Mouse (Mus musculus) hindbrain, postnatal 0 days (tissue): ENCODE results near the gene Sos1. TPM values are rescaled to one million over a fixed set of nuclear protein-coding genes. Genes with fewer than 3 reads are reported as not detected.

Source experiments
- ATAC-seq: fragments of 200-750 bp; cut with Nextera tagmentation; 2 replicates; pipeline ENCODE4 v1.8.0; 2017; ENCODE audit warnings: mild to moderate bottlenecking, moderate TSS enrichment, moderate library complexity
- DNase-seq: peaks from one replicate; pipeline ENCODE4 v3.0.0-alpha.2; 2015; ENCODE audit warnings: low spot score
- H3K27ac ChIP-seq: fragments of 300-500 bp; sonication (generic); 2 replicates; pipeline ENCODE4 v1.5.1; 2014; ENCODE audit warnings: mild to moderate bottlenecking
- H3K27me3 ChIP-seq: fragments of 300-500 bp; sonication (generic); 2 replicates; pipeline ENCODE4 v1.6.1; 2014; ENCODE audit warnings: low read length, mixed read lengths; ENCODE audit not compliant: insufficient read depth
- H3K36me3 ChIP-seq: fragments of 300-500 bp; sonication (generic); 2 replicates; pipeline ENCODE4 v1.6.1; 2014; ENCODE audit warnings: low read length, mixed read lengths; ENCODE audit not compliant: insufficient read depth
- H3K4me1 ChIP-seq: fragments of 300-500 bp; sonication (generic); 2 replicates; pipeline ENCODE4 v1.6.1; 2014; ENCODE audit warnings: antibody characterized with exemption, low read length, mixed read lengths; ENCODE audit not compliant: insufficient read depth
- H3K4me2 ChIP-seq: fragments of 300-500 bp; sonication (generic); 2 replicates; pipeline ENCODE4 v1.6.1; 2014; ENCODE audit warnings: low read depth, mild to moderate bottlenecking, low read length, moderate library complexity, mixed read lengths
- H3K4me3 ChIP-seq: fragments of 300-500 bp; sonication (generic); 2 replicates; pipeline ENCODE4 v1.5.1; 2014; ENCODE audit warnings: low read length
- H3K9ac ChIP-seq: fragments of 300-500 bp; sonication (generic); replicated peaks from 2 replicates; pipeline ENCODE4 v1.6.1; 2014; ENCODE audit warnings: mild to moderate bottlenecking, low read length, moderate library complexity, mixed read lengths
- H3K9me3 ChIP-seq: fragments of 300-500 bp; sonication (generic); 2 replicates; pipeline ENCODE4 v1.6.1; 2016; ENCODE audit warnings: low read length, mixed read lengths
- CTCF ChIP-seq: IDR thresholded peaks from 2 replicates; pipeline ENCODE4 v1.5.1; 2016; ENCODE audit warnings: antibody characterized with exemption, control low read depth, low read depth
- WGBS: fragments of 180-500 bp; shearing (Covaris S2); extraction: QIAGEN DNeasy Blood & Tissue Kit; methylation state at CpG from one replicate; pipeline ENCODE4 v1.1.7; 2014; 5-methylcytosine and 5-hydroxymethylcytosine counted together
- polyA plus RNA-seq: library from polyadenylated mRNA; unstranded; fragments of >200 nt; fragmentation: Nextera tagmentation; extraction: Ambion mirVana; gene quantifications from 2 replicates; pipeline ENCODE4 v1.2.1, GENCODE M21; 2015
- total RNA-seq: library from RNA; depleted of rRNA; stranded (reverse); fragments of >200 nt; gene quantifications from 2 replicates; pipeline ENCODE4 v1.2.3, GENCODE M21; 2014

Sos1 gene
- total and polyA plus RNA-seq, 2 experiments from 2014 or later: 6.8 to 21.5 TPM

- H3K4me3 ChIP-seq: no peak overlapping the region
- no peaks in the 10 kb centered on the region for H3K9me3 ChIP-seq
- H3K27ac ChIP-seq: no peak overlapping the region
- DNase-seq (no peak), ATAC-seq (no peak)
- H3K27me3 ChIP-seq: no peaks in the 10 kb centered on the region
- H3K4me2 ChIP-seq: no peak overlapping the region
- H3K9ac ChIP-seq: no peak overlapping the region
- H3K4me1 ChIP-seq: no peaks in the 10 kb centered on the region
- TF ChIP-seq CTCF: no peak
- no peaks in the 10 kb centered on the region for H3K36me3 ChIP-seq
- 89% methylated on average over 9 of the region's 9 CpGs for WGBS
Measured at GRCm38 (mm10) chr17:80515956-80516355, 35.7 kb upstream of the Sos1 start.

GRCm38 (mm10) chr17:80515513-80515912, 35.3 kb upstream of the Sos1 start:
- Histone ChIP-seq H3K9ac (no peak overlapping the region), H3K36me3 (no peaks in the 10 kb centered on the region), H3K9me3 (no peaks in the 10 kb centered on the region), H3K4me2 (no peak overlapping the region), H3K4me1 (no peaks in the 10 kb centered on the region), H3K27ac (no peak overlapping the region), H3K4me3 (no peak overlapping the region), H3K27me3 (no peaks in the 10 kb centered on the region)
- TF ChIP-seq CTCF: no peak
- WGBS: 90% methylated on average over 7 of the region's 7 CpGs
- ATAC-seq (no peak), DNase-seq (no peak)

- no peak overlapping the region for H3K4me3 ChIP-seq
- H3K4me1 ChIP-seq: no peaks in the 10 kb centered on the region
- no peak for TF ChIP-seq CTCF
- no peak overlapping the region for H3K4me2 ChIP-seq
- ATAC-seq (no peak), DNase-seq (no peak)
- 82% methylated on average over 8 of the region's 8 CpGs for WGBS
- H3K27ac ChIP-seq: no peak overlapping the region
- no peaks in the 10 kb centered on the region for H3K27me3 ChIP-seq
- H3K9me3 ChIP-seq: no peaks in the 10 kb centered on the region
- H3K9ac ChIP-seq: no peak overlapping the region
- H3K36me3 ChIP-seq: no peaks in the 10 kb centered on the region
Measured at GRCm38 (mm10) chr17:80513766-80514165, 33.5 kb upstream of the Sos1 start.

GRCm38 (mm10) chr17:80510459-80510855, 30.2 kb upstream of the Sos1 start:
- Histone ChIP-seq H3K36me3 (no peaks in the 10 kb centered on the region), H3K4me1 (no peaks in the 10 kb centered on the region), H3K27ac (no peak overlapping the region), H3K9ac (no peak overlapping the region), H3K4me3 (no peak overlapping the region), H3K9me3 (no peaks in the 10 kb centered on the region), H3K4me2 (no peak overlapping the region), H3K27me3 (no peaks in the 10 kb centered on the region)
- 90% methylated on average over 3 of the region's 3 CpGs for WGBS
- DNase-seq: no peak
- TF ChIP-seq CTCF: no peak
- no peak for ATAC-seq

- H3K4me3 ChIP-seq: no peak overlapping the region
- TF ChIP-seq CTCF: no peak
- H3K4me2 ChIP-seq: no peak overlapping the region
- H3K36me3 ChIP-seq: no peaks in the 10 kb centered on the region
- no peak overlapping the region for H3K9ac ChIP-seq
- DNase-seq (no peak), ATAC-seq (no peak)
- 63% methylated on average over 4 of the region's 4 CpGs for WGBS
- H3K9me3 ChIP-seq: no peaks in the 10 kb centered on the region
- no peaks in the 10 kb centered on the region for H3K4me1 ChIP-seq
- H3K27ac ChIP-seq: no peak overlapping the region
- no peaks in the 10 kb centered on the region for H3K27me3 ChIP-seq
Measured at GRCm38 (mm10) chr17:80509494-80510458, 29.5 kb upstream of the Sos1 start.

GRCm38 (mm10) chr17:80505766-80506165, 25.5 kb upstream of the Sos1 start:
- Histone ChIP-seq H3K27me3 (no peaks in the 10 kb centered on the region), H3K4me1 (no peaks in the 10 kb centered on the region), H3K9me3 (no peaks in the 10 kb centered on the region), H3K36me3 (no peaks in the 10 kb centered on the region), H3K27ac (no peak overlapping the region), H3K4me3 (no peak overlapping the region), H3K9ac (no peak overlapping the region), H3K4me2 (no peak overlapping the region)
- WGBS: 85% methylated on average over 6 of the region's 6 CpGs
- DNase-seq: no peak
- TF ChIP-seq CTCF: no peak
- ATAC-seq: no peak

- Histone ChIP-seq H3K9me3 (no peaks in the 10 kb centered on the region), H3K9ac (no peak overlapping the region), H3K4me1 (no peaks in the 10 kb centered on the region), H3K36me3 (no peaks in the 10 kb centered on the region), H3K4me2 (no peak overlapping the region), H3K4me3 (no peak overlapping the region), H3K27me3 (no peaks in the 10 kb centered on the region), H3K27ac (no peak overlapping the region)
- ATAC-seq: no peak
- WGBS: 78% methylated on average over 4 of the region's 4 CpGs
- no peak for DNase-seq
- no peak for TF ChIP-seq CTCF
Measured at GRCm38 (mm10) chr17:80505342-80505741, 25.1 kb upstream of the Sos1 start.
